Mouse (Mus musculus) Muller cell, postnatal 12 days (primary cell): Measurements from ENCODE around the gene Acsf2.
"Not testable (repeated sequence)": the region's sequence is repeated elsewhere in the genome, so short reads cannot be mapped to it uniquely, and the experiment has no call there.

Experiments used
- DNase-seq: peaks from one replicate; pipeline ENCODE4 v3.0.0-alpha.2; 2015; ENCODE audit errors: inconsistent ontology term

The Acsf2 gene

GRCm38 (mm10) chr11:94601321-94602281, at the start of gene Acsf2:
TSS of gene Acsf2 (minus strand) at chr11:94601871.
- DNase-seq: peak; percentile 92

GRCm38 (mm10) chr11:94651241-94651640, 49.6 kb upstream of the Acsf2 start:
- not testable (repeated sequence) for DNase-seq

- DNase-seq: no peak
Observed at GRCm38 (mm10) chr11:94646457-94646856, 44.8 kb upstream of the Acsf2 start.

GRCm38 (mm10) chr11:94644461-94645219, 43.0 kb upstream of the Acsf2 start:
- DNase-seq: no peak

GRCm38 (mm10) chr11:94634431-94634830, 32.8 kb upstream of the Acsf2 start:
- no peak for DNase-seq

- DNase-seq: no peak
Observed at GRCm38 (mm10) chr11:94632988-94633387, 31.3 kb upstream of the Acsf2 start.

- no peak for DNase-seq
Observed at GRCm38 (mm10) chr11:94631969-94632368, 30.3 kb upstream of the Acsf2 start.

- peak; percentile 68 for DNase-seq
Observed at GRCm38 (mm10) chr11:94630199-94631011, 28.7 kb upstream of the Acsf2 start.

- DNase-seq: no peak
Observed at GRCm38 (mm10) chr11:94629884-94630198, 28.2 kb upstream of the Acsf2 start.

- peak; percentile 93 for DNase-seq
Observed at GRCm38 (mm10) chr11:94629199-94629883, 27.7 kb upstream of the Acsf2 start, which contains the start of gene Lrrc59. TSS of gene Lrrc59 (plus strand) at chr11:94629767.

GRCm38 (mm10) chr11:94622162-94622561, 20.5 kb upstream of the Acsf2 start:
- DNase-seq: no peak

GRCm38 (mm10) chr11:94621458-94621852, 19.8 kb upstream of the Acsf2 start:
- DNase-seq: no peak

GRCm38 (mm10) chr11:94620766-94621457, 19.2 kb upstream of the Acsf2 start:
- DNase-seq: no peak

- no peak for DNase-seq
Observed at GRCm38 (mm10) chr11:94617646-94618045, 16.0 kb upstream of the Acsf2 start.

GRCm38 (mm10) chr11:94615494-94615893, 13.8 kb upstream of the Acsf2 start:
- no peak for DNase-seq

GRCm38 (mm10) chr11:94614603-94615002, 12.9 kb upstream of the Acsf2 start:
- no peak for DNase-seq

GRCm38 (mm10) chr11:94610744-94611740, 9.4 kb upstream of the Acsf2 start:
- no peak for DNase-seq

GRCm38 (mm10) chr11:94602356-94602955, 785 bp upstream of the Acsf2 start:
- DNase-seq: no peak

GRCm38 (mm10) chr11:94600447-94600846, 1.2 kb downstream of the Acsf2 start:
- DNase-seq: no peak
